Mouse (Mus musculus): ENCODE measurements around the gene Pigo. TPM values are rescaled to one million over a fixed set of nuclear protein-coding genes. Genes with fewer than 3 reads are reported as not detected.

Pigo gene
- total RNA-seq, 4 experiments from 2014 or later = 14.8 to 30.8 (median 22.5) TPM

DNA sequence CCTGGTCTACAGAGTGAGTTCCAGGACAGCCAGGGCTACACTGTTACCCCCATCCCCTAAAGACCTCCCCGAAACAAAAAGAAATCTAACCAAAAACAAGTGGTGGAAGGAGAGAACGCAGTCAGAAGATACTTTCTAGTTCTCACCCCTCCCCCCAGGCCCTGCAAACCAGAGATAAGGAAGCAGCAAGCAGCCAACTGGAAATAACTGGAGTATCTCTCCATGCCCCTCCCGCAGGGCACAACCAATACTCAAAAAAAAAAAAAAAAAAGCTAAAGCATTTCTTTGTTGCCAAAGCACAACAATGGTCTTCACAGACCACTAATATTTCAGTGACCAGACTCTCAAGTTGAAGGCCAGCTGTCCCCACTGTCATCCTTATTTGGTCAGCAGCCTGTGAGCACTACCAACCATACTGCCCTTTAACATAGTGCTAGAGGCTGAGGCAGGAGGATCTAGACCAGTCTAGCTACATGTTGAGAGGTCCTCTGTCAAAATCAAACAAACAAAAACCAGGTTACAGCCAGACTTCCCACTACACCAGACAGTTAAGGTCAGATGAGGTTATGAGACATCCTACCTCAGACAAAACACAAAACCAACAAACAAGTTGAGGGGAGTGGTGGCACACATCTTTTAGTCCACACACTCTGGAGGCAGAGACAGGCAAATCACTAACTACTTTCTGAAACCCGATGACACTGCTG lies 12.4 kb upstream of the Pigo start:
- no peak for DNase-seq

GRCm38 (mm10) chr4:43036356-43036755 lies 10.7 kb upstream of the Pigo start:
- DNase-seq = no peak

DNA sequence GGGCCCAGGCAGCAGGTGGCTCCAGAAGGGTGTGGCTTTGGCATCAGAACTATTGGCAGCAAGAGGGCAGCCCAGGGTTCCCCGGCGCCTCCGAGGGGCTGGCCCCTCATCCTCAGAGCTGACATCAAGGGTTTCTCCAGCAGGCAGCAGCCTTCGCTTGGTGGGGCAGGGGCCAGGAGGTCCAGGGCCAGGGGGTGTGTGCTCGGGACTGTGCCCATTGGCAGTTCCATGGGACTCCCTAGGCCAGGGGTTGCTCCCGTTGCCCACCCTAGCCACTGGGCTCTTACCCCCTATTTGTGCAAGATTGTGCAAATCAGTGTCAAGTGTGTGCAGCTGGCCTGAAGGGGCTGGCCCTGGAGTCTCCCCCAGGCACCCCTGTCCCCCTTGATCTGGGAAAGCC lies 10.2 kb upstream of the Pigo start:
- DNase-seq = no peak

GRCm38 (mm10) chr4:43033481-43033880 lies 7.9 kb upstream of the Pigo start:
- DNase-seq = no peak

DNA sequence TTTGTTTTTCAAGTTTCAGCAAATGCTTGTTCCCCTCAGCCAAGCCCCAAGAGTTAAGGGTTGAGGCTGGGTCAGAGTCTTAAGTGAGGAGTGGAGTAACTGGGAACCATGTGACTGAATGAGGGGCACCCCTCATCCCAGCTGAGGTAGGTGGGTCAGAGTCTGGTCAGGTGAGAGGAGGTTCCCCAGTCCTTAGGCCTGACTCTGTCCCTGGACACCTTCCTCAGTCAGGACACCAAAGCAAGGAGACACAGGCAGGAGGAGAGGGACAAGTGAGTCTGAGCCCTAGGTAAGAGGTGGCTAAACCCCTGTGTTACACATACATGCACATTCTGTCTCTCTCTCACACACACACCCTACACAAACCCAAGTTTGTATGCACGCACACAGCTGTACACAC lies 6.9 kb upstream of the Pigo start:
- DNase-seq = no peak

DNA sequence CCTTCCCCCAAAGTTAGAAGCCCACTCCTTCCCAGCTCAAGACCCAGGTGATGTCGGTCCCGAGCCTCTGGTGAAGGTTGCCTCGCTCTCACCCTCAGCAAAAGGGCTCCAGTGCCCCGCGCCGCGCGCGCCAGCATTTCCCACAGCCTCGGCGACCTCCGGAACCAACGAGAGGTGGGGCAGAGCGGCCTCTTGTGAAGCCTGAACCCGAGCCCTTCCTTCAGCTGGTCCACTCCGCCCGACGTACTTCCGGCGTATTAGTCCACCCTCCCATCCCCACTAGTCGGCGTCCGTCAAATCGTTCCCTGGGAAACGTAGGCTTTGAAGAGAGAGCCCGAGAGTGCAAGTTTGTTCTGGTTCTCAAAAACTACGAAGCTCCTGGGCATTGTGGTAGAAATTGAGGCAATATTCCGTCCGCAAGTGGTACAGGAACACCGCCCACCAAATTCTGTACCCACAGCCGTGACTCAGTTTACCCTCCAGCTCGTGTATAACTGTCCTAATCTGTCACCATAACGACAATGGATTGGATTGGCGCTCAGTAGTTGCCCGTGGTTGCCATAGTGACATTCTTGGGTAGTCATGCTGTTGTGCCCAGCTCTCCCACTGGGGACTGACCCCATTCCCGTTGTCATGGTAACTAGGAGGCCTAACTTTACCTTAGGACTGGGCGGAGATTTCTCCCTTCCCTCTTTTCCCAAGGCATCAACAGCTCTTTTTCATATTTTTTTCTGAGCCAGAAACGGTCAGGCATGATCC lies 5.8 kb upstream of the Pigo start, which contains the start of gene Stoml2:
Stoml2 (minus strand) TSS at position 474 of the 759 bp plus-strand sequence.
- peak; percentile 93 for DNase-seq

DNA sequence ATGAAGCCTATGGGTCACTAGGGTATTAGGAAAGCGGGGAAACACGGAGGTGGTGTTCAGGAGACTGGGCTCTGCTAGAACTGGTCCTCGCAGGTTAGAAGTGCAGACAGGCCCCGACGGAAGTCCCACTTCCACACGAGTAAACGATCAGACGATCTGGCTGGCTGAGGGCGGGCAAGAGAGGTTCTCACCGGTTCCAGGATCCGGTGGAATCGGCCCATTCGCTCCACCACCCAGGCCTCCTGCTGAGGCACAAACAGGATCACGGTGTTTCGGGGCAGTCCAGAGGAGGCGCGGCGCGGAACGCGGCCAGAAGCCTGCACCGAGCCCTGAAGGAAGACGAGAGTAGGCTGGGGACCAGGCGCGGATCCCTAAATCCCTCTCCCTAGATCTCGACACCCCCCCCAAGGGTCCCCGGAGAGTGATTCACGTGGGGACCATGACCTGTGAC lies 5.2 kb upstream of the Pigo start:
- no peak for DNase-seq

DNA sequence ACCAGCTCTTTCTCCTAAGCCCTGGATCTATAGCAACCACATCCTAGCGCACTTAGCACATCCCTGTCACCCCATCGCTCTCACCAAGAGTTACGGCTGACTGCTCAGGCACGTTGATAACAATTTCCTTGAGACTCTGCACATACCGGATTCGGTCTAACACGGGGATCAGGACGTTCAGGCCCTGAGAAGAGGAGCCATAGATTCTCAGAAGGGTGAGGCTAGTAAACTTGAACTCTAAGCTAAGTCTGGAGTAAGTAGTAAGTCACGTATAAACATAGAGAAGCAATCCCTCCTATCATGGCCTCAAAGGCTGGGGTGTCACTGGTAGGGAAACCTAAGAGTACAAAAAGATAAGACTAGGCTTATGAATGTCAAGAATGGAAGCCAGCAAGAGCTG lies 4.7 kb upstream of the Pigo start:
- no peak for DNase-seq

- DNase-seq = no peak
Measured at GRCm38 (mm10) chr4:43029749-43030148, 4.1 kb upstream of the Pigo start.

DNA sequence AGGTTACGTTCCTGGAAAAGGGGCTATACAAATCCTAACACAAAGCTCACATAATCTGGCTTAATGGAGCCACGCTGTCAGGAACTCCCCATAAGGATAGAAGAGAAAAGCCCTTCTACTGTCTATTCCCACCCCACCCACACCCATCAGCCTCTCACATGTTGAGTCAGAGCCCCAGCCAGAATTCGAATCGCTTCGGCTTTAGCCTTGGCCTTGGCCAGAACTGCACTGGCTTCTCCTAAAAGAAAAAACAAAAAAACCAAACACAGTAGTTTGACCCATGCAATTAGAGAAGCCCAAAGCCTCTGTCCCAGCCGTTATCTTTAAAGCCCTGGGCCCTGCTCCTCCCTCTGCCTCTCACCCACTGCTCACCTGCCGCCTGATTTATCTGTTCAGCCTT lies 3.5 kb upstream of the Pigo start:
- DNase-seq = no peak

DNA sequence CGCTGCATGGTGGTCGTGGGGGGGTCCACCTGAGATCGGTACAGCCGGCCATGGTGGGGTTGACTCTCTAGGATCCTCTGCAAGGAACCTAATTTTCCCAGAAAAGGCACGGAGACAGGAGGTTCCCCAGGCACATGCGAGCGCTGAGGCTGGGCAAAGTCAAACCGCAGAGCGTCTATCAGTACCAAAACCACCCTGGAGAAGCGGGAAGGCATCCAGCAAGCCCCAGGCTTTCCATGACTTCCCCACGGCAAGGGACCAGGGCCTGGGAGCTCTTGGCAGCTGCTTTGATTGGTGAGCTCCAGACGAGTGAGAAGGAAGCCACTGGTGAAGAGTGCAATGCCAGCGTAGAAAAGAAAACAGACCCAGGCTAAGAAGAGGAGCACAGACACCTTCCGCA lies 946 bp downstream of the Pigo start:
- DNase-seq = no peak

GRCm38 (mm10) chr4:43021341-43021740 lies 4.3 kb downstream of the Pigo start:
- DNase-seq = no peak

- DNase-seq = no peak
Measured at GRCm38 (mm10) chr4:43020876-43021275, 4.7 kb downstream of the Pigo start.

DNA sequence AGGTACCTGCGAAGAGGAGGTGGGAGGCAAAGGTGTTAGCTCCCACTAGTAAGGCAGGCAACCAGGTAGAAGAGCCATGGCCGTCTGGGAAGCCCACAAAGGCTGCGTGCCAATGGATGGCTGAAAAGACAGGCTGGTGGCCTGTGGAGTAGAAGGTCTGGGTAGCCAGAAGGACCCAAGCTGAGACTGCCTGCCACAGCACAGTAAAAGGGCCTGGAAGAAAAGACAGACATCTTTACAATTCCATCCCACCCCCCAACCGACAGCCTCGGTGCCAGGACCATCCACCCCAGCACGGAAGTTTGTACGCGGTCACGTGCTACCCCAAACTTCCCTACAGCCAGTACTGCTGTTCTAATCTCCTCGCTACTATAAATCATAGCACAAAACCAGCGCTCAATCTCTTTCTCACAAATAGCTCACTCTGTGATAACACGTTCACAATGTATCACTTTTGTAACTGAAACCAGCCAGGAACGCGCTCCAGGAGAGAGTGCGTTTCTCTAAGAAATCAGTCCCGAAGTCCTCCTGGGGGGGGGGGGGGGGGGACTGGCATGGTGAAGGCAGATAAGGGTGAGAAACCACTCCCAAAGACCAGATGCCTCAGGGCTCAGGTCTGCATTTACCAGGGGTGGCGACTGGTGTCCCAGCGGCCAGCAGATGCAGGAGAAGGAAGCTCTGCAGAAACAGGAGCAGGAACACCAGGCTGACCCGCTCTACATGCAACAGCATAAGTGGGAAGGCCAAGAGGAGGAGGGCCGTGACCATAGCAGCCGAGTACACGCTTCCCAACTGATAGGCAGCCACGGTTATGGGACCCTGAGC lies 5.8 kb downstream of the Pigo start:
- DNase-seq = no peak

GRCm38 (mm10) chr4:43019176-43019575 lies 6.4 kb downstream of the Pigo start:
- DNase-seq = no peak

GRCm38 (mm10) chr4:43018156-43018555 lies 7.5 kb downstream of the Pigo start:
- DNase-seq = no peak

DNA sequence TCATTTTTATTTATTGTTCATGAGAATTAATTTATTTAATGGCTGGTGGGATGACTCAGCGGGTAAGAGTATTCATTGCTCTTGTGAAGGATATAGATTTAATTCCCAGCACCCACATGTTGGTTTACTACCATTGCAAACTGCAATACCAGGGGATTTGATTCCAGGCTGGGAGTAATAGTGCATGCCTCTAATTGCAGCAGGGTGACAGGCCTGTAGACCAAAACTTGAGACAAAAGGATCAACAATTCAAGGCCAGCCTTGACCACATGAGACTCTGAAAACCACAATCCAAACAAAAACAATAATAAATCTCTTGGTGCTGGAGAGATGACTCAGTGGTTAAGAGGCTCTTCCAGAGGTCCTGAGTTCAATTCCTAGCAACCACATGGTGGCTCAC lies 13.5 kb downstream of the Pigo start:
- DNase-seq = no peak

GRCm38 (mm10) chr4:43010161-43011038 lies 15.2 kb downstream of the Pigo start, which contains the start of gene Fancg:
Gene Fancg, minus strand, starts transcription at chr4:43010506.
- DNase-seq = peak; percentile 77

DNA sequence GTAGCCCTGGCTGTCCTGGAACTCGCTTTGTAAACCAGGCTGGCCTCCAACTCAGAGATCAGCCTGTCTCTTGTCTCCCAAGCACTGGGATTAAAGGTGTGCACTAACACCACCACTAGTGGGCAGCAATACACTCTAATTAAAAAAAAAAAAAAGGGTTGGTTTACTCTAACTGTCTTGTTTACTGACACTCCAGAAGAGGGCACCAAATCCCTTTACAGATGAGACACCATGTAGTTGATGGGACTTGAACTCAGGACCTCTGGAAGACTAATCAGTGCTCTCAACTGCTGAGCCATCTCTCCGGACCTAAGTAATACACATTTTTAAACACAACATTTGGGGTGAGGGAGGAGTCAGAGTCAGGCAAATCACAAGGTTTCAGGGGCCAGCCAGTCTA lies 19.9 kb downstream of the Pigo start:
- DNase-seq = no peak

DNA sequence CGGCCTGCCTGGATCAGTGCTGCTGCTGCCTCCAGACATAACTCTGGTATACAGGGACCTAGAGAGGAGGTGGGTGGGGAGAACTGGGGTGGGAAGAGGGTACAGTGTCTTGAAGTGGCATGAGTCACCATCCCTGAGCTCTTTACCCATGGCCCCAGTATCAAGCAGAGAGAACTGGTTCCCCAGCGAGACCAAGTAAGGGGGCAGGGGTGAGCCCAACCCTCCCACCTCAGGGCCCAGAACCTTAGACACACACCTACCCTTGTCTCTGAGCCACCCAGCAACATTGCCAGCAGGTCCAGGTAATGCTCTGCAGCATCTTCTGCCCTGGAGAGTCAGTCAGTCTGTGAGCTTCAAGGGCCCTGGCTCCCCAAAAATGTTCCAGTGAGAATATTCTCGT lies 20.7 kb downstream of the Pigo start:
- DNase-seq = no peak

DNA sequence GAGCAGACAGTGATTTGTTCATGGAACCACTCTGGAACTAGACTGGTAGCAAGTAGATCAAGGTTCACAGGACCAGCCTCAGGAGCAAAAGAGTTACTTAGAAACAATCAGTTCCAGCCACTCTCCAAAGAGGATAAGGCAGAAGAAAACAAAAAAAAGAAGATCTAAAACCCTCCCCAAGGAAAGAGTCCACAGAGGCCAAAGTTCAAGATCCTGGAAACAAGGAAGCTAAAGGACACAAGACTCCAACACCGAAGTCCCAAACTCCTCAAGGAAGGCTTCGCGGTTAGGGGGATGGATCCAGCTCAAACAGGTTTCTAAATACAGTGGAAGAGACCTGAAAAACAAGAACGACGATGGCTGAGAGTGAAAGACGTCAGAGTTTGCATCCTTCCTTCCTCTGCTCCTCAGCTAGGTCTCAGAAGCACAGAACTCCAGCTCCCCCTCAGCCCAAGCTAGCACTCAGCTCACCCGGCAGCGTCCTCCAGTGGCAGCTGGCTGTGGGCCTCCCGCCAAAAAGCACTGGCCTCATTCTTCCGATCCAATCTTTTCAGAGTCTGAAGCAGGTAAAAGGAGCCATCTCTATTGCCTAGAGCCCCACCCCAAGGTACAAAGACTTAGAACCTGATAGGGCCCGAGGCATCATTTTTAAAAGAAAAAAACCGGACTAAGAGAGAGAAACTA lies 22.7 kb downstream of the Pigo start:
- no peak for DNase-seq

All from adrenal gland, adult 8-10 months (tissue).